Mouse (Mus musculus): ENCODE results near the gene Bcl2a1b. TPM values are rescaled to one million over a fixed set of nuclear protein-coding genes. Genes with fewer than 3 reads are reported as not detected.

Gene Bcl2a1b
- polyA plus RNA-seq, 1 experiment from 2014 or later = 55.1 TPM

- H3K27ac ChIP-seq (ENCODE audit: low read length) = no peak overlapping the region
- H3K9me3 ChIP-seq (ENCODE audit: low read length) = no peaks in the 10 kb centered on the region
- no peak overlapping the region for H3K4me2 ChIP-seq (replicated peaks; ENCODE audit: low read depth, low read length)
- no peaks in the 10 kb centered on the region for H3K4me1 ChIP-seq (ENCODE audit: insufficient read depth, low read depth, low read length)
- no peaks in the 10 kb centered on the region for H3K36me3 ChIP-seq (ENCODE audit: insufficient read depth, low read length)
- ATAC-seq (no peak), DNase-seq (ENCODE audit: low spot score) (peak; percentile 14)
- H3K4me3 ChIP-seq (ENCODE audit: low read depth, low read length) = no peak overlapping the region
- TF ChIP-seq CTCF (IDR thresholded peaks at IDR 0.05) = no peak
- TF ChIP-seq EP300 (IDR thresholded peaks at IDR 0.05) = no peak
- no peaks in the 10 kb centered on the region for H3K27me3 ChIP-seq (replicated peaks; ENCODE audit: insufficient read depth, low read length)
- 76% methylated on average over 12 of the region's 12 CpGs for WGBS
- H3K9ac ChIP-seq (replicated peaks; ENCODE audit: low read depth) = no peak overlapping the region
Observed at GRCm38 (mm10) chr9:89256556-89257335, 57.7 kb downstream of the Bcl2a1b start.

Other genes with a start within 250 kb of the Bcl2a1b start
- 19.3 and 22.9 TPM in 2 replicates for gene Bcl2a1a, start 242.3 kb upstream of the Bcl2a1b start, polyA plus RNA-seq (2015; fragmentation: Nextera tagmentation; extraction: Ambion mirVana)
- gene Trim43b, start 106.4 kb upstream of the Bcl2a1b start, polyA plus RNA-seq (2015; fragmentation: Nextera tagmentation; extraction: Ambion mirVana) = not detected in 2 replicates
- 3.8 and 4.4 TPM in 2 replicates for gene Gm29094, start 170 bp downstream of the Bcl2a1b start, polyA plus RNA-seq (2015; fragmentation: Nextera tagmentation; extraction: Ambion mirVana)
- 38.3 and 42.6 TPM in 2 replicates for gene Mthfs, start 11.5 kb downstream of the Bcl2a1b start, polyA plus RNA-seq (2015; fragmentation: Nextera tagmentation; extraction: Ambion mirVana)